8 mouse cellular contexts compared by ENCODE assay signal in the genomic region with DNA sequence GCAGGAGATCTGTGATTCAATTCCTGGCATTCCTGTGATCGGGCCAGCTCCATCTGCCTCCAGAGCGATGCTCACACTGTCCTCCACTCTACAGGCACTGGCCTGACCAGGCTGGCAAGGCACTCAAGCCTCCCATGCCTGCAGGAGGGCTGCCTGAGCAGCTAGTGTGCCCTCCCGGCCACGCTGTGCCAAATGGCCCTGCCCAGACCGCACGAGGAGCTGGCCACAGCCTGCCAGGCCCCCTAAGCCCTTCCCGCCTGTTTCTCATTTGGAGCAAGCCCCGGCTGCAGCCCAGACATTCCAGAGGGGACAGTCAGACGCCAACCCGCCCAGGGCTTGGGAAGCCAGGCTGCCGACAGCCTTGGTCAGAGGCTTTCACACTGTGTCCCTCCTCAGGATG.
DNase-seq lines count a peak whose midpoint lies in the region; ATAC-seq and TF ChIP-seq lines count a peak whose summit lies in the region.

No protein-coding gene starts in this region.

- no peak for ATAC-seq in midbrain, postnatal 0 days (ENCODE audit: low FRiP score)
- ATAC-seq in midbrain, embryonic 14.5 days (ENCODE audit: low FRiP score, low TSS enrichment), result no peak

- no peak overlapping the region for H3K27ac ChIP-seq in midbrain, postnatal 0 days (ENCODE audit: low read depth, low read length)
- no peak overlapping the region for H3K27ac ChIP-seq in midbrain, embryonic 14.5 days (replicated peaks; ENCODE audit: low read depth, low read length)
- peak overlapping the region; percentile 69 for H3K27ac ChIP-seq in heart, embryonic 10.5 days

- H3K4me1 ChIP-seq in midbrain, postnatal 0 days (ENCODE audit: insufficient read depth, low read length), result no peaks in the 10 kb centered on the region
- no peaks in the 10 kb centered on the region for H3K4me1 ChIP-seq in midbrain, embryonic 14.5 days (ENCODE audit: control insufficient read depth, insufficient read depth, low read length)
- peaks cover 12% of the 10 kb centered on the region for H3K4me1 ChIP-seq in heart, embryonic 10.5 days

- WGBS in midbrain, postnatal 0 days, result 35% methylated on average over 11 of the region's 11 CpGs
- WGBS in midbrain, embryonic 14.5 days, result 31% methylated on average over 11 of the region's 11 CpGs
- WGBS in heart, embryonic 10.5 days, result 8% methylated on average over 11 of the region's 11 CpGs

- H3K4me3 ChIP-seq in midbrain, postnatal 0 days (ENCODE audit: low read depth, low read length), result no peak overlapping the region
- H3K4me3 ChIP-seq in midbrain, embryonic 14.5 days (replicated peaks; ENCODE audit: low read depth, low read length), result no peak overlapping the region
- H3K4me3 ChIP-seq in heart, embryonic 10.5 days, result peak overlapping the region; percentile 40

- TF ChIP-seq CTCF in midbrain, postnatal 0 days (IDR thresholded peaks at IDR 0.05), result no peak

- no peak overlapping the region for H3K9ac ChIP-seq in midbrain, postnatal 0 days (replicated peaks; ENCODE audit: low read length, poor library complexity, severe bottlenecking)
- no peak overlapping the region; the same call in 1 of the 2 replicates for H3K9ac ChIP-seq in midbrain, embryonic 14.5 days (replicated peaks; ENCODE audit: low read length)

- H3K9me3 ChIP-seq in midbrain, postnatal 0 days (ENCODE audit: low read length), result no peaks in the 10 kb centered on the region
- H3K9me3 ChIP-seq in midbrain, embryonic 14.5 days (ENCODE audit: control insufficient read depth, low read length), result no peaks in the 10 kb centered on the region
- H3K9me3 ChIP-seq in heart, embryonic 10.5 days, result no peaks in the 10 kb centered on the region

- no peak overlapping the region for H3K4me2 ChIP-seq in midbrain, postnatal 0 days (ENCODE audit: low read depth, low read length, poor library complexity, severe bottlenecking)
- H3K4me2 ChIP-seq in midbrain, embryonic 14.5 days (ENCODE audit: low read length), result no peak overlapping the region

- no peaks in the 10 kb centered on the region for H3K36me3 ChIP-seq in midbrain, postnatal 0 days (ENCODE audit: insufficient read depth, low read length)
- no peaks in the 10 kb centered on the region for H3K36me3 ChIP-seq in midbrain, embryonic 14.5 days (ENCODE audit: control insufficient read depth, insufficient read depth, low read length)
- no peaks in the 10 kb centered on the region for H3K36me3 ChIP-seq in heart, embryonic 10.5 days

- no peaks in the 10 kb centered on the region for H3K27me3 ChIP-seq in midbrain, postnatal 0 days (ENCODE audit: insufficient read depth, low read length)
- no peaks in the 10 kb centered on the region for H3K27me3 ChIP-seq in midbrain, embryonic 14.5 days (ENCODE audit: control insufficient read depth, insufficient read depth, low read length)
- peaks cover 31% of the 10 kb centered on the region for H3K27me3 ChIP-seq in heart, embryonic 10.5 days (ENCODE audit: insufficient read depth, poor library complexity, severe bottlenecking)

- DNase-seq in midbrain, postnatal 0 days (ENCODE audit: low spot score), result peak; percentile 54
- DNase-seq in midbrain, embryonic 14.5 days, result no peak
- peak; percentile 67 to 78 for DNase-seq in cerebellum, postnatal 36 days
- no peak for DNase-seq in heart, embryonic 10.5 days (ENCODE audit: low spot score)
- DNase-seq in retina, embryonic 14.5 days (ENCODE audit: low spot score), result peak; percentile 24
- DNase-seq in ovary, postnatal 36 days (ENCODE audit: low spot score), result no peak
- DNase-seq in layer of hippocampus, adult 9-11 months, result no peak
- no peak for DNase-seq in left cerebral cortex, adult 11 months (ENCODE audit: low spot score)

Comparison
In these comparisons a context has a peak if more than half of its experiments do, and no peak if none do; other contexts are left out.
1. DNase-seq: peak in midbrain, postnatal 0 days (single experiment), cerebellum, postnatal 36 days (2 of 2) and retina, embryonic 14.5 days (single experiment); none in midbrain, embryonic 14.5 days (single experiment), heart, embryonic 10.5 days (single experiment), ovary, postnatal 36 days (single experiment), layer of hippocampus, adult 9-11 months (single experiment) and left cerebral cortex, adult 11 months (single experiment).